Mouse (Mus musculus) gastrocnemius, postnatal 14 days (tissue): ENCODE data around the gene Hoxd10. TPM values are rescaled to one million over a fixed set of nuclear protein-coding genes. Genes with fewer than 3 reads are reported as not detected.

ENCODE experiments used
- DNase-seq: peaks from one replicate; pipeline ENCODE4 v3.0.0; 2021; ENCODE audit warnings: mixed read lengths
- intact Hi-C: fragments of 180-260 bp; cut with DNase I; formaldehyde crosslinking; loops from one replicate; pipeline ENCODE4 v1.15.1; 2025; ENCODE audit warnings: low total_unique reads
- long read RNA-seq, 2 experiments: library from polyadenylated mRNA; stranded (forward); transcript quantifications; one replicate each; pipeline ENCODE4 v2.0.0; 2021
- total RNA-seq, 2 experiments: library from RNA; stranded (reverse); gene quantifications; 2 replicates each; pipeline ENCODE4 v1.2.3; 2021

Hoxd10 gene
- 1 to 10 TPM; 4.4 to 4.5 TPM for total RNA-seq
- long read RNA-seq, experiment 1, transcript Hoxd10-201 (2 exons, 1,816 nt), result major isoform, 10 of 10 reads
- long read RNA-seq, experiment 1, partial matches to known transcripts, result 0 of 10 reads
- long read RNA-seq, experiment 1, other reads (novel, unspliced or antisense), result 0 of 10 reads
- long read RNA-seq, experiment 2, transcript Hoxd10-201 (2 exons, 1,816 nt), result major isoform, 6 of 6 reads
- long read RNA-seq, experiment 2, partial matches to known transcripts, result 0 of 6 reads
- long read RNA-seq, experiment 2, other reads (novel, unspliced or antisense), result 0 of 6 reads

DNA sequence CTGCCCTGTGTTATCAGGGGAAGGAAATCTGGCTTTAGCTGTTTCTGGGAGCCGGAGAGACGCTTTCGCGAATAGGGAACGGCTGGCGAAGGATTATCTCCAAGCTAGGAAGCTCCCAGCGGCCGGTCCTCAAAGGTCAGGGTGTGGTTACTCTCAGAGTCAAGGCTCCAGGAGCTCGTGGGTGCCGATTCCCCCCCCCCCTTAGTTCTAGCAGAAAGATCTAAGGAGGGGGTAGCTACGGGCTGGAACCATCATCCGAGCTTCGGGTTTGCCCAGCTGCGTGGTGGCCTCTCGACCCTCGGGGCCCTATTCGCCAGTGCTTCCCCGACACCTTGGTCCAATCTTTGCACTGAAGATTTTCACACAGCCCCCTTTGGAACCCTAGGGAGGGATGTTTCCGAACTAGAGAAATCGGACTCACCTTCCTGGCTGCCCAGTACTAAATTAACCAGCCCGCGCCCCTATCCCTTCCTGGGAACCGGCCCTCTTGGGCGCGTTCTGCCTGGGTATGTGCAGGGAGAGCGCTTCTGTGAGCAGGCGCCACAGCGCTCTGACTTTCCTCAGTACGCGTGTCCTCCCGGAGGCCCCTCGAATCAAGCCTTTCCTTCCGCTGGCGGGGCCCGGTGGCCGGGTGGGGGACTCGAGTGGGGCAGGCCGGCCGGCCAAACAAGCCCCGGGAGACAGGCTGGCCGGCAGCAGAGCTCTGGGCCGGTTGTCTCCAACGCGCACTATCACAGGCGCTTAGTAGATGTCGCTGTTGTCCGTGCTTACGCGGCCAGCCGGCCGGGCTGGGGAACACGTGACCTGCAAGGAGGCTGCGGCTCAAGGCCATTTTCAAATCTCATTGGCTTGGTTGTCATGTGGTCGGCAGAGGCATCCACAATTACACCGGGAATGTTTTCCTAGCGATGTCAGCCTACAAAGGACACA is at the start of gene Hoxd10:
Hoxd10 (plus strand) TSS at position 903 of the 930 bp plus-strand sequence.
- intact Hi-C loops, result no loop called here
- peak; percentile 84 for DNase-seq

- no peak for DNase-seq
- intact Hi-C loops, result loop anchor here (10.0 kb wide), 1 partner anchor 58 kb away; no protein-coding TSS in a partner anchor
Observed at GRCm38 (mm10) chr2:74642431-74642830, 49.3 kb upstream of the Hoxd10 start.

DNA sequence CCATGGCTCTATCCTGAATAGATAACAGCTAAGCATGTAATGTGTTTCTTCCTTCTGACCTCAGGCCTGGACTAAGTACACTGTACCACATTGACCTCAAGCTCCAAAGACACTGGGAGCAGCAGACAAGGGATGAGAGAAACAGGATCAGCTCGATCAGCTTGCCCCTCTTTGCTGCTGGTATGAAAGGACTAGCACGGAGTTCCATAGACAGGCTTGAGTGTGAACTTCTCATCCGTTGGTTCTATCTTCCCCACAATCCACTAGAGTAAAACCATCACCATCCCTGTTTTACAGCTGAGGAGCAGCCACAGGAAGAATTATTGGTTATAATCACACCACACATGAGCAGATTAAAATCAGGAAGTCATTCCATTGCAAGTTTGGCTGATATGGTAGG is 46.1 kb upstream of the Hoxd10 start:
- intact Hi-C loops, result loop anchor here (10.0 kb wide), 1 partner anchor 61 kb away; no protein-coding TSS in a partner anchor
- no peak for DNase-seq

- no peak for DNase-seq
- intact Hi-C loops, result loop anchor here (10.0 kb wide), 1 partner anchor 62 kb away; no protein-coding TSS in a partner anchor
Observed at GRCm38 (mm10) chr2:74647082-74647864, 44.5 kb upstream of the Hoxd10 start.

DNA sequence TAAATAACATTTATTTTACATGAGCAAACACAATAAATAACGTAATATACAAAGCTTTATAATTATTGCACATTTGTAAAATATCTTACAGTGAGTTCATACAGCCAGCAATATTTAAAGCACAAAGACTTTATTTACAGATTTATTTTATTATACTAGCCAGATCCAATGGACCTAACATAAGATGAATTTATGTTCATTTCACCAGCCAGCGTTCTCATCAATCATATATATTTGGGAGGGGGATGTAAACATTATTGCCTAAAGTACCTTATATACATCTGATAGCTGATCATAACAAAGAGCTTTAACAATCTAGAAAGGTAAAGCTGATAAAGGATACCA is 38.8 kb upstream of the Hoxd10 start:
- DNase-seq, result no peak
- intact Hi-C loops, result no loop called here

DNA sequence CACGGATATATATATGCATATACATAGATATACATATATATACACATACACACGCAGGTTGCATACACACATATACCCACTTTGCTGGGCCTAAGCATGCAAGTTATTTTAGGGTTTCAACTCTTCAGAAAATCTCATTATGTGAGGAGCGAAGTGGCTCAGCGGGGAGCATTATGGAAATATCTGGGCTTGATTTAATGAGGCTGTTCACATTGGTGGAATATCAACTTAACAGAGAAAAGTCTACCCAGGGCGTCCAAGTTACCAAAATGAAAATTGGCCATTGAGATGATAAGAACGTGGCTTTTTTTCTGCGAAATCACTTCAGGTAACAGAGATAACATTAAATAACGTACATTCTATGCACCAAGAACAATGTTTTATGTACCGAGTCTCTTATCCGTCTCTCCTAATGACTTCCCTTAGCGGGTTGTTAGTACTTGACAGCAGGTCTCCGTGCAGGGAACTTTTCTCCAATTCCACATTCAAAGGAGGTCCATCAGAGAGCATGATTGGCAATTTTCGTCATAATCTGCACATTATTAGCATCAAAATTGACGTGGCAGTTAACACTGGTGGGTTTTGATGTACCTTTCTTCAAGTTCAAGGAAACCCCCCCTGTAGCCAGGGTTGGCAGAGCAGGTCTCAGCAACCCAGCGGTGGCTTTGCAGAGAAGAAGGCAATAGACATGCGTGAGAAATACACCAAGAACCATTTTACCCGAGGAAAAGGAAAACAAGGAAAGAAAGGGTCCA is 37.8 kb upstream of the Hoxd10 start:
- no peak for DNase-seq
- intact Hi-C loops, result no loop called here

- intact Hi-C loops, result loop anchor here (5.0 kb wide), 2 partner anchors 353 to 593 kb away; no protein-coding TSS in a partner anchor
- no peak for DNase-seq
Observed at GRCm38 (mm10) chr2:74654743-74655419, 36.8 kb upstream of the Hoxd10 start.

GRCm38 (mm10) chr2:74655420-74655781 is 36.3 kb upstream of the Hoxd10 start:
- peak; percentile 66 for DNase-seq
- intact Hi-C loops, result loop anchor here (5.0 kb wide), 2 partner anchors 353 to 593 kb away; no protein-coding TSS in a partner anchor

- intact Hi-C loops, result loop anchor here (5.0 kb wide), 2 partner anchors 354 to 594 kb away; no protein-coding TSS in a partner anchor
- no peak for DNase-seq
Observed at GRCm38 (mm10) chr2:74655821-74656631, 35.7 kb upstream of the Hoxd10 start.

DNA sequence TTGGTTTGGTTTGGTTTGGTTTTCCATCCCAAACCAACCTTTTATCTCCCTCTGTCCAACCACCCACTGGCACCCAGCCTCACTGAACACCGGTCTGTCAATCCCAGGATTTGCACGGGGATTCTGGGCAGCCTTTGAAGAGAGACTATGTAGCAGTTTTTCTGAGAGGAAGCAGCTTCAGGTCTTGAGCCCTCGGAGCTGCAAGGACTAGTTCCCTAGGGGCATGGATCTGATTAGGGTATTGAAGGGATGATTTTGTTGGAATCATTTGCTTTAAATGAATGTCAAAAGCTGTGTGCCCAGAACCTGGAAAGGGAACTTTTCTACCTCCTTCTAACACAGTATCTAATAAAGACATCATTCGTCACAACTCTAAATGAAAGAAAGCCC is 35.1 kb upstream of the Hoxd10 start:
- intact Hi-C loops, result loop anchor here (5.0 kb wide), 2 partner anchors 354 to 594 kb away; no protein-coding TSS in a partner anchor
- no peak for DNase-seq

GRCm38 (mm10) chr2:74657251-74658023 is 34.3 kb upstream of the Hoxd10 start:
- no peak for DNase-seq

GRCm38 (mm10) chr2:74658024-74658666 is 33.6 kb upstream of the Hoxd10 start:
- intact Hi-C loops, result loop anchor here (5.0 kb wide), 2 partner anchors 356 to 596 kb away; no protein-coding TSS in a partner anchor
- DNase-seq, result no peak

More at GRCm38 (mm10) chr2:74657251-74658023, 34.3 kb upstream of the Hoxd10 start:
- intact Hi-C loops, result loop anchor here (5.0 kb wide), 2 partner anchors 355 to 595 kb away; no protein-coding TSS in a partner anchor

DNA sequence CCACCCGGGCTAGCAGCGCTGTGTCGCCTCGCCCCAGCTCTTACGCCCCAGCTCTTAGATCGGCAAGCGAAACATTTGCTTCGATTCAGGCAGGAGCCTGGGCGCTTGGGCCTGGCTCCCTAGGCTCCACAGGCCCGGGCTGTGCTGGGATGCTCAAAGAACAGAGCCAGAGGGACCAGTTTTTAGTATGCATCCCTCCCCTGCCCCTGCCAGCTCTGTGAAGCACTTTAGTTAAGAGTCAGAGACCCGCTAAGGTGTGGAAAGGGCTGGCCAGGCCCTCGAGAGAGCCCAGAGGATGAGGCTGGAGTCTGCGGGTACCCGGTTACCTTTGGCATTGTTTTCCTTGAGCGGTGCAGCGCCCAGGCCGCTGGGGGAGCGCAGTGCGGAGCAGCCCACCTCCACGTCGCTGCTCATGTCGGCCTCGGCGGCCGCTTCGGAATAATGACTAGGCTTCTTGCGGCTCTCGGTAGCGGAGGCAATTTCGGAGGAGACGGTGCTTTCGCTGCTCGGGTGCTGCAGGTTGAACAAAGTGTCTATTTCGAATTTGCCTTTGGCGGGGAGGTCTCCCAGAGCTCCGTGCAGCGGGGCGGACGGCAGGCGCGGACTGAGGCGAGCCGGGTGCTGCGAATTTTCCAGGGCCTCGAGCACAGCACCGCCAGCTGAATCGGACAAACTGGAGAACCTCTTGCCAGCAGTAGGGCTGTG is 32.9 kb upstream of the Hoxd10 start:
- DNase-seq, result no peak

DNA sequence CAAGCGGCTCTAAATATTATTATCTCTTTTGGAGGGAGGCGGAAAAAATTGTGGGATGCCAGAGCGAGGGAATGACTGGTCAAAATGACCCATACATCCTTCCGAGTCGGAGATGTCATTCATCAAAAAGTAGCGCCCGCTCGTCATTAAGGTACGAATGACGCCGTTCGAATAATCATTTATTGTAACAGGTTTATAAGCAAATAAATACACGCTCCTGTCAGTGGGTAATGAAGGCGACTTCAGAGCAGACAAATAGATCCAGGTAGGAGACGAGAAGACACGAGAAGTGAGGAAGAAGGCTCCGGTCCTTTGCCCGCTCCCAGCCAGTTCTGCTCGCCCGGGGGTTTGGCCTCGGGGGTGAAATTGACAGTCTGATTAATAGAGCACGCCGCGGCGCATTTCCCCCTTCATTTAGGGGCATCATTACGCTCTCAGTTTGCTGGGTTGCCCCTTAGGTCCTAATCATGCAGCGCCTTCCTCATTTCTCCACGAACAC is 32.2 kb upstream of the Hoxd10 start, which contains the start of gene Evx2:
Evx2 (minus strand) TSS at position 51 of the 499 bp plus-strand sequence.
- intact Hi-C loops, result loop anchor here (5.0 kb wide), 2 partner anchors 357 to 597 kb away; no protein-coding TSS in a partner anchor
- DNase-seq, result no peak

More for the DNA sequence above, 32.9 kb upstream of the Hoxd10 start:
- intact Hi-C loops, result loop anchor here (5.0 kb wide), 2 partner anchors 357 to 597 kb away; no protein-coding TSS in a partner anchor
